Mouse (Mus musculus) embryonic facial prominence, embryonic 12.5 days (tissue): ENCODE data around the gene Olfr665. TPM values are rescaled to one million over a fixed set of nuclear protein-coding genes. Genes with fewer than 3 reads are reported as not detected.

Experiments
- polyA plus RNA-seq: library from polyadenylated mRNA; unstranded; fragments of >200 nt; fragmentation: Nextera tagmentation; extraction: Ambion mirVana; gene quantifications from 2 replicates; pipeline ENCODE4 v1.2.1, GENCODE M21; 2016

The Olfr665 gene
- polyA plus RNA-seq, 1 experiment from 2014 or later: not detected

Other genes starting within 250 kb of the Olfr665 start
- not detected in 2 replicates for gene Olfr658, start 230.7 kb upstream of the Olfr665 start, polyA plus RNA-seq
- gene Olfr659, start 211.3 kb upstream of the Olfr665 start, polyA plus RNA-seq: not detected in 2 replicates
- gene Olfr661, start 191.5 kb upstream of the Olfr665 start, polyA plus RNA-seq: not detected in 2 replicates
- not detected in 2 replicates for gene Usp17le, start 100.6 kb upstream of the Olfr665 start, polyA plus RNA-seq
- gene Usp17lb, start 35.4 kb upstream of the Olfr665 start, polyA plus RNA-seq: not detected in 2 replicates
- not detected in 2 replicates for gene Usp17la, start 21.0 kb upstream of the Olfr665 start, polyA plus RNA-seq
- gene Olfr666, start 17.9 kb downstream of the Olfr665 start, polyA plus RNA-seq: not detected in 2 replicates
- gene Olfr667, start 43.5 kb downstream of the Olfr665 start, polyA plus RNA-seq: not detected in 2 replicates
- not detected in 2 replicates for gene Olfr668, start 50.0 kb downstream of the Olfr665 start, polyA plus RNA-seq
- not detected in 2 replicates for gene Olfr669, start 56.2 kb downstream of the Olfr665 start, polyA plus RNA-seq
- gene Olfr670, start 84.6 kb downstream of the Olfr665 start, polyA plus RNA-seq: not detected in 2 replicates
- not detected in 2 replicates for gene Olfr671, start 101.1 kb downstream of the Olfr665 start, polyA plus RNA-seq
- not detected in 2 replicates for gene Olfr672, start 124.0 kb downstream of the Olfr665 start, polyA plus RNA-seq
- not detected in 2 replicates for gene Olfr675, start 150.4 kb downstream of the Olfr665 start, polyA plus RNA-seq
- gene Olfr676, start 154.7 kb downstream of the Olfr665 start, polyA plus RNA-seq: not detected in 2 replicates
- gene Olfr677, start 173.3 kb downstream of the Olfr665 start, polyA plus RNA-seq: not detected in 2 replicates
- gene Olfr678, start 186.4 kb downstream of the Olfr665 start, polyA plus RNA-seq: not detected in 2 replicates
- not detected in 2 replicates for gene Olfr679, start 203.2 kb downstream of the Olfr665 start, polyA plus RNA-seq
- not detected in 2 replicates for gene Olfr680-ps1, start 214.8 kb downstream of the Olfr665 start, polyA plus RNA-seq
- gene Olfr681, start 238.8 kb downstream of the Olfr665 start, polyA plus RNA-seq: not detected in 2 replicates